Mouse (Mus musculus): Measurements from ENCODE around the gene Pomc. TPM values are rescaled to one million over a fixed set of nuclear protein-coding genes. Genes with fewer than 3 reads are reported as not detected.
"Not testable (repeated sequence)": the region's sequence is repeated elsewhere in the genome, so short reads cannot be mapped to it uniquely, and the experiment has no call there.

Gene Pomc
- total RNA-seq (2021): under 1 TPM; 0.65 to 0.76 TPM
- long read RNA-seq, experiment 1, partial matches to known transcripts: 0 of 2 reads
- long read RNA-seq, experiment 1, other reads (novel, unspliced or antisense): 1 of 2 reads
- long read RNA-seq, experiment 2, partial matches to known transcripts: 0 of 1 reads
- long read RNA-seq, experiment 2, other reads (novel, unspliced or antisense): 1 of 1 reads

DNA sequence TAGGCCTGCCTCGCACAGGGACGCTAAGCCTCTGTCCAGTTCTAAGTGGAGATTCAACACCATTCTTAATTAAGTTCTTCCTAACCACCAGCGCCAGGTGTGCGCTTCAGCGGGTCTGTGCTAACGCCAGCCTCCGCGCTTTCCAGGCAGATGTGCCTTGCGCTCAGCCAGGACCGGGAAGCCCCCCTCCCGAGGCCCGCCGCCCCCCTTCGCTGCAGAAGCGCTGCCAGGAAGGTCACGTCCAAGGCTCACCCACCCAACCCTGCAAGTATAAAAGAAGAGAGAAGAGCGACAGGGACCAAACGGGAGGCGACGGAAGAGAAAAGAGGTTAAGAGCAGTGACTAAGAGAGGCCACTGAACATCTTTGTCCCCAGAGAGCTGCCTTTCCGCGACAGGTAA is at the start of gene Pomc:
Pomc (plus strand) TSS at position 301 of the 400 bp plus-strand sequence.
- no peak for DNase-seq (ENCODE audit: low spot score in 2 of 2)

DNA sequence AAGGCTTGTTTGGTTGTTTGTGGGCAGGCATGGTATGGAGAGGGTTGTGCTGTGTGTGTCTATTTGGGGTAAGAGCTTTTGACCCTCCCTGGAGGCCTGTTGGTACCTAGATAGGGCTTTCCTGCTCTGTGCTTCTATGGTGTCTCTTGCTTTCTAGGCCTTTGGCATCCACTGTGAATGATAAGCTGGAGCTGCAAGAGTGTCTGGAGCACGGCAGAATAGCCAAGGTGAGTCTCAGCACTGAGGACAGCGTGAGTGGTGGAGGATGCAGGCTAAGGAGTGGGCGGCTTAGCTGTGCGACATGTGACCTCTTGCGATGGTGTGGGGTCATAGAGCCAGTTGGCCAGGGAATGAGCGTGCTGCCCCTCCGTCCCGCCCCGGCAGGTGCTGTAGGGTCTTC is 49.3 kb upstream of the Pomc start:
- DNase-seq (ENCODE audit: low spot score in 2 of 2): no peak

DNA sequence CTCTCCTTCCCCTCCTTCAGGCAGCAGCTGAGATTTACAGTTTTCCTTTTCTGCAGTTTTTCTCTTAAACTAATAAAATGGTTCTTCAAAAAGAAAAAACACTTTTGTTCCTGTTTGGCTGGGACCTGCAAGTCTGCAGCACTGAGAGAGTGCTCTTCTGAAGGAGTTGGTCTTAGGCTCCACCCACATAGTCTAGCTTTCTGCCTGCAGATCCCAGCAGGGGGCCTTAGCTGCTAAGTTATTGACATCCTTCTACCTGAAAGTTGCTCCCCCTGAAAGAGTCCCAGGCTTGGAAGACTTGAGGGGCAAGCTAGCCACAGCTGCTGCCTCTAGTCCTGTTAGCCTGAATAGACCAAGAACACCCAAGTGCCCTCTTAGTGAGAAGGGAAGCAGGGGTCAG is 48.4 kb upstream of the Pomc start:
- DNase-seq (ENCODE audit: low spot score in 2 of 2): no peak

DNA sequence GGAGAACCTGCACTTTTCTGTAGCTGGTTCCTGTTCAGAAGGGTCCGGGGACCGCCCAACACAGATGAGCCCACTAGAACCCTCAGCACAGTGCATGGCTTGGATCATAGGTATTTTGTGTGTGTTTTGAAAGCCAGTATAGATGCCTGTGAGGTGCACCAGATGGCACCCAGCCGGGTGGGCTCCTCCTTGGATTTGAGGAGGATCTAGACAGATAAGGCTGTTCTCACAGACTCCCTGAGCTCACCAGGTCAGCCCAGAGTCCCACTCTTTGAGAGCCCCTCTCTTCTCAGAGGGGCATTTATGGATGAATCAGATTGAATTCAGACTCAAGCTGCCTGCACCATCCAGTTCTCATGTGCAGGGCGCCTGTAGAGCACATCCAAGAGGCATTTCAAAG is 47.7 kb upstream of the Pomc start:
- no peak for DNase-seq (ENCODE audit: low spot score in 2 of 2)

DNA sequence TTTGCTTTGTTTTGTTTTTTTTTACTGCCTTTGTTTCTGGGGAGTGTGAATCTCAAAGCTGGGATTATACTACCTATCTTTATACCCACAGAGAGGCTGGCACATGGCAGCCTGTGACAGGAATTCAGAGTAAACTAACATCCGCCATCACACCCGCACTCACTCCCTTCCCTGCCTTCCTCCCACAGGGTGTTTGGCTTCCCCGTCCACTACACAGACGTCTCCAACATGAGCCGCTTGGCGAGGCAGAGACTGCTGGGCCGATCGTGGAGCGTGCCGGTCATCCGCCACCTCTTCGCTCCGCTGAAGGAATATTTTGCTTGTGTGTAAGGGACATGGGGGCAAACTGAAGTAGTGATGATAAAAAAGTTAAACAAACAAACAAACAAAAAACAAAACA is 47.3 kb upstream of the Pomc start:
- no peak for DNase-seq (ENCODE audit: low spot score in 2 of 2)

DNA sequence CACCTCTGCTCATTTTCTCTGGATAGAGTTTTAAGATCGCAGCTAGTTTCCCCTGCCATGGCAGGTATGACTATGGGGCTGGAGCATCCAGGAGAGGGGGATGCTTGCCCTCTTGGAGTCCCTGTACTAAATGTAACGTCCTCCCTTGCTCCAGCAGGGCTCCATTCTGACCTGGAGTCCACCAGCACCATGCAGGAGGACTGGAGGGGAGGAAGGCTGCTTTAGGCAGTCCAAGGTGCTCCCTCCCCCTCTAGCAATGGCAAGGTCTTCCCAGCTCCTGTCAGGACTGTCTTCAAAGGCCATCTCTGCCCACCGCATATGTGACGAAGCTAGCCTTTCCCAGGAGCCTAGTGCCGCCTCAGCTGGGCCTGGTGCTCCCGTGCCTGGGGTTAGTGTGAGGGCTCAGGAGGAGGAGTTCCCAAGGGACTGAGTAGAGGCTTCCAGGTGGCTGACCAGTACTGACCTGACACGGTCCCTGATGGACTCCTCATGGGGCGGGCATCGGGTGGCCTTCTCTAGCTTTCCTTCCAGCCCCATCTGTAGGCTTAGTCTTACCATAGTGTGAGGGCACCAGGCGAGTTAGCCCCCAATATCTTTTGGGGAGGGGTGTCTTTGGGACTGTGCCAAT is 44.2 kb upstream of the Pomc start:
- no peak for DNase-seq (ENCODE audit: low spot score in 2 of 2)

DNA sequence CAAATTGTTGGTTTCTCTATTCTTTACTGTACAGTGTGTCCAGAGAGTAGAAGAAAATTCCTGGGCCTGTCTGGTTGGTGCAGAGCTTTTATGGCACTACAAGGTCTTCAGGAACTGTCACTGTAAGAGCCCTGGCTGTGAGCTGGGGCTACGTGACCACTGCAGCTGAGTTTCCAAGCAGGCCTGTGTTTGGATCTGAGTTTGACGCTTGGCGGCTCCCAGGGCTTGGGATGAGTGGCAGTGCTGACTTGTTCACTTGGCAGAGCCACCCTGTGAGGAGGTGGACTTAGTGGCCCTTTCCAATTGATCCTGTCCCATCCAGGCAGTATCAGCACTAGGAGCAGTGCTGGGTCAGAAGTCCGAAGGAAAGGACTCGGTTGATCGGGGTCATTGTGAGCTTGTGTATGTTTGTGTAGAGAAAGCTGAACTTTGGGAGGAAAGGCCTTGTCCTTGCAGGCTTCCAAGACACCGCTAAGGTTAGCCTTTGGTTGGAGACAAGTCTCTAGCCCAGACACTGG is 42.9 kb upstream of the Pomc start:
- DNase-seq (ENCODE audit: low spot score in 2 of 2): no peak

DNA sequence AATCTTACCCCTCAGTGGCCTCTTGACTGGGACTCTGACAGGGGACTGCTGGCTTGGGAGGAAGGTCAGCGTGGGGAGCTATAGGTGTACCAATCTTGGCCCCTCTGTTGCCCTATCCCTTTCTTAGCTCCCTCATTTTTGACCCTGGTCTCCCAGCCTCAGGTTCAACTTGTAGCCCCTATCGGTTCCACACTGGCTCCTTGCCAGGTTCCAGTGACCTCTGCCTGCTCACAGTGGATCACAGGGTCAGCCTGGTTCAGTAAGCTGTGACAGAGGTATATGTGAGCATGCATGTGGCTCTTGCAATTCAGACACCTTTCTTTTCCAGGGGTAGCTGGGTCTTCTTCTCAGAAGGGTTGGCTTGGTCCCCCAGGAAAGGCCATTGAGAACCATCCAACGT is 38.9 kb upstream of the Pomc start:
- DNase-seq (ENCODE audit: low spot score in 2 of 2): no peak

DNA sequence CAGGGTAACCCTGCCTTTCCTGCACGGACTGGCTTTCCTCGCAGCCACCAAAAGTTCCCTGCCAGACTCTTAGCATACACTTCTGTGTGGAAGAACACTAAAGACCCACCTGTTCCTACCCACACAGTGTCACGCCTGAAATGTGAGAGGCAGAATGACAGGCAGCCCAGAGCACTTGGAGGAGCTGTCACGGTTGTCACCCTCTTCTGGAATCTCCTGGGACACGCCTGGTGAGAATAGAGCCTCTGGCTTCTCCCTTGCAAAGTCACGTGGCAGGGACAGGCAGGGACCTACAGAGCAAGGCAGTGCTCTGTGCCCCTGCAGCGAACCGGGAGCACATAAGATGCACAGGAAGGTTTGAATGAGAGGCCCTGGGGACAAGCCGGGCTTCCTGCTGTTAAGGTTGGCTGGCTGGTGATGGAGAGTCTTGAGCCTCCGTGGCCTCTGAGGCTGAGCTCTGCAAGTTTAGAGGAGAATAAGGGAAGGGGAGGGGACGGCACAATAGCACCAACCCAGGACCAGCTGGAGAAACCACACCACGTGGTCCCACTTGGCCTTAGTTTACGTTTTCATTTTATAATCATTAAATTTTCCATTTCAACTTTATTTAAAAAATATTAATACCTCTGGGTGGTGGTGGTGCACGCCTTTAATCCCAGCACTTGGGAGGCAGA is 36.9 kb upstream of the Pomc start:
- DNase-seq (ENCODE audit: low spot score in 2 of 2): no peak

DNA sequence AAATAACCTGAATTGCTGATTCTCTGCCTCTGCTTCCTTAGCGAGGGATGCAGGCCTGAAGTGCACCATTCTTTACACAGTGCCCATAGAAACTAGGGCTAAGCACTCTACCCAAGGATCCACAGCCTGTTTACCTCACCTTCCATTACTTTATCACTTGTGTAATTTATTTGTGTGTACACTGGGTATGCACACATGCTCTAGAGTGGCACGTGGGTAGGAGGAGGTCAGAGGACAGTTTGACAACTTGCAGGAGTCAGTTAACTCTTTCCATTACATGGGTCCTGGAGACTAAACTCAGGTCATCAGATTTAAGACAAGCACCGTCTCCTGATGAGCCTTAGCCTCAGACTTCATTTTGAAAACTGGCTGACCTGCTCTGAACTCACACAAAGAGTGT is 36.2 kb upstream of the Pomc start:
- DNase-seq (ENCODE audit: low spot score in 2 of 2): no peak

DNA sequence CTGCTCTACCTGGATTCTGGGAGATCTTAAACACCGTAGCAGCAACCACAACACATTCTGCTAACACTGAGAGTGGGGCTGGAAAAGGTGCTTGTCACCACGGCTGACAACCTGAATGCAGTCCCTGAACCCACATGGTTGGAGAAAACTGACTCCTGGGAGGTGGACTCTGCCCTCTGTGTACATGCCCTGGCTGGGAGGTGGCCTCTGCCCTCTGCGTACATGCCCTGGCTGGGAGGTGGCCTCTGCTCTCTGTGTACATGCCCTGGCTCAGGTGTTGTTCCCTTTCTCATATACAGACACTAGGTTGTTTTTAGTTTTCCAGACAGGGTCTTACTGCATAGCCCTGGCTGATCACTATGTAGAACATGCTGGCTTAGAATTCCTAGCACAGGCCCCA is 35.3 kb upstream of the Pomc start:
- DNase-seq (ENCODE audit: low spot score in 2 of 2): no peak

DNA sequence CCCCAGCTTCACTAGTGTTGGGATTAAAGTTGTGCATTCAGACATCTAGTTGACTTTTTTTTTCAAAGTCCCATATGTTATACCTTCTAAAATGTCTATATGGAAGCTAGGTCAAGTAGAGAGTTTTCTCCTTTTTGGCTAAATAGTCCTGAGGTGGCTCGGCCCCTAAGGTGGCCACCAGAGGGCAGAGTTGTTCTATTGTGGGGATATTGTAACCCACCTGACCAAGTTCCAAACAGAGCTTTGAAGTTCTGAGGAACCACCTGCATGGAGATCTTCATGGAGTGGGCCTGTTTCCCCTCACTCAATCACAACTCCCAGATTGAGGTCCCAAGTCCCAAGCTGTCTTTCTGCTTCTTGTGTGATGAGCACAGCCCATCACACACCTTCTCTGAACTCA is 28.6 kb upstream of the Pomc start:
- DNase-seq (ENCODE audit: low spot score in 2 of 2): peak; percentile 41 to 65

DNA sequence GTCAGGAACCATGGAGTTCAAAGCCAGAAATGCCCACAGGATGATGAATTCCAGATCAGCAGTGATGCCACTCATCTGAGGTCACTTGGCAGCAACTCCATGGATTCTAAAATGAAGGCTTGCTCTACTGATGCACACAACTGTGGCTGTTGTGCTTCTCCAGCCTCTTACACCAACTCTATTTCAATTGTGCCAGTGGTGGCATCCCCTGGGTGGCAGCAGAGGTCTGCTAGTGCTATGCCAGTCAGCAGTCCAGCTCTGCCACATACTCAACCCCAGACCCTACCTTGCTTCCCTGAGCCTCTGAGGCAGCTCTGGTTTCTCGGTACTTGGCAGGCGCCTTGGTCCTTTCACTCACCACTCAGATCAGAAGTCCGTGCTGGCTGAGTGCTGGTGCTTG is 25.9 kb upstream of the Pomc start:
- DNase-seq (ENCODE audit: low spot score in 2 of 2): no peak

DNA sequence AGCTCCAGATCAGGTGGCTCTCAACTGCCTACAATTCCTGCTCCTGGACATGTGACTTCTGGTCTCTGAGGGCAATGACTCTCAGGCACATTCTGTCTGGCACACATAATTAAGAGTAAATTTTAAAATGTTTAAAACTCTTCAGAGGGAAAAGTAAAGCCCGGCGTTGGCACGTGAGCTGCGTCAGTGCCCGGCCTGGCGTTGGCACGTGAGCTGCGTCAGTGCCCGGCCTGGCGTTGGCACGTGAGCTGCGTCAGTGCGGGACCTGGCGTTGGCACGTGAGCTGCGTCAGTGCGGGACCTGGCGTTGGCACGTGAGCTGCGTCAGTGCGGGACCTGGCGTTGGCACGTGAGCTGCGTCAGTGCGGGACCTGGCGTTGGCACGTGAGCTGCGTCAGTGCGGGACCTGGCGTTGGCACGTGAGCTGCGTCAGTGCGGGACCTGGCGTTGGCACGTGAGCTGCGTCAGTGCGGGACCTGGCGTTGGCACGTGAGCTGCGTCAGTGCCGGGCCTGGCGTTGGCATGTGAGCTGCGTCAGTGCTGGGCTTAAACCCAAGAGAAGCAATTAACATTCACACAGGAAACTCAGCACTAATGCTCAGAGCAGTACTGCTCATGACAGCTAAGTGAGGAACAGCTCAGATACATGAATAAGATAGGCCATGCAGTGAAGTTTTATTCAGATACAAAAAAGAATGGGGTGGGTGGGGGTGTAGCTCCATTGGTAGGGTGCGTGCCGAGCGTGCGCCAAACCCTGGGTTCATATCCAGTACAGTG is 24.5 kb upstream of the Pomc start:
- DNase-seq (ENCODE audit: low spot score in 2 of 2): not testable (repeated sequence)

DNA sequence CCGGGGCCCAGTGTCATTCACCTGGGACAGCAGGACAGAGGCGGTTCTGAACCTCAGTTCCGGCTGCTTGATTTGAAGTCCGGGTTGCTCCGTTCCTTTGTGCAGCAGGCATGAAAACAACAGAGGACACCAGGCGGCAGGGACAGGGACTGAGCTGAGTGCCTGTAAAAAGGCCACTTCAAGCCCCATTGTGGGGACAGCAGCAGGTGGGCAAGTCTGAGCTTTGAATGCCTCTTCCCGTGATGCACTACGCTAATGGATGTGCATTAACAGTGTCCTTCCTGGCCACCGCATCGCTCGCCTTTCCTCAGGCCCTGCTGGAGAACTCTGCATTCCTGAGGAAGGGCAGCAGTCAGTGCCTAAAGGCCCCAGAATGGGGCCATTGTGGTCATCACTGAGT is 12.7 kb upstream of the Pomc start:
- no peak for DNase-seq (ENCODE audit: low spot score in 2 of 2)

DNA sequence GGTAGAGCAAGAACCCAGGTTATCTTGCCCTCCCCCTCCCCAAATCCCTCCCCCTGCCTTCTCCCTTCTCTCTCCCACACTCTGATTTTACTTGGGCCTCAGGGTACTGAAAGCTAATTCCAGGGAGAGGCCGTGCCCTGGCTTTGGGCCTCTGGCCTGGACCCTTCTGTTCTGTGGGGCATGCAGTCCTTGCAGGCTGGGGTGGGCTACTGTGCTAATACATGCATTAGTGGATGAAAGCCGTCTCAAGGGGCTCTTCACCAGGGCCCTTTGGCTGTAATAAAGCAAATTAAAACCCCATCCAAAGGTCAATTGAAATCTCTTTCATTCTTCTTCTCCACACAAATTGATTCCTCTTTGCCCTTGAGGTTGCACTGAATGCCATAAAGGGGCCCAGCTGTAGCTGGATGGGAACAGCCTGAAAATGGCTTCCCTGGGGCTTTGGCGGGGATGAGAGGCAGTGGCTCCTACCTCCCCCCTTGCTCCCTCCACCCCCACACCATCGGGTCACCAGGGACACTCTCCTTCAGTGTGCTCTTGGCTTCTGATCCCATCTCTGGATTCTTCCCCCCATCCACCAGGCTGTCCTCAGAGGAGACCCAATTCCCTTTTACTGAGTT is 10.2 kb upstream of the Pomc start:
- no peak for DNase-seq (ENCODE audit: low spot score in 2 of 2)

DNA sequence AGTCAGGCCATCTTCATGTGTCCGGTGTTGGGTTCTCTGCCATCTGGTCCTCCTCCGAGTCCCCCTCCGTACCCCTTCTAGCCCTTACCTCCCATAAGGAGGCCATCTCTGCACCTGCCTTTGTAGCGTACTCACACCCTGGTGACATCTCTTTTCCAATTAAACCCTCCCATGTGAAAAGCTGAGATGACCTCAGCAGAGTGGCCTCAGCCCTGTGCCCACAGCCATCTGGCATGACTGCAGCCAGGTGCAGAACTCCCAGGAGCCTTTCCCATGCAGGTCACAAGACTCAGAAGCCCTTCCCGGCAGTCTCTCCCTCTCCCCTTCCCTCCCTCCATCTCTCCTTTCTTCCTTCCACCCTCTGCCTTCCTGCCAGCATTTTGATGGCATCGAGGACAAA is 7.2 kb upstream of the Pomc start:
- no peak for DNase-seq (ENCODE audit: low spot score in 2 of 2)

DNA sequence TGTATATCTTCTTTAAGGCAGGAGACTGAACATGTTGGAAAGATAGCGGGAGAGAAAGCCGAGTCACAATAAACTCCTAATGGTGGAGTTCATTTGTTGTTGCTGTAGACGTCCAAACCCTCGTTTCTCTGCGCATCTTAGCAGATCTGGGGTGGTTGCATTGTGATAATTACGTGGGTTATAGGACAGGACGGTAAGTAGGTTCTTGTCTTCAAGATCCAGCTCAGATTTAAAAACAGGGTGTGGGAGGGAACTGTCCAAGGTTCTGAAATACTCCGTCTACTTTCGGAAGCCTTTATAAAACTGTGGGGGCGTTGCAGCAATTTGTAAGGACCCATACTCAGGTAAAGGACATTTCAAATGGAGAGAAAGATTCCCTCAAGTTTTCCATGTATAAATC is 620 bp downstream of the Pomc start:
- DNase-seq (ENCODE audit: low spot score in 2 of 2): no peak

DNA sequence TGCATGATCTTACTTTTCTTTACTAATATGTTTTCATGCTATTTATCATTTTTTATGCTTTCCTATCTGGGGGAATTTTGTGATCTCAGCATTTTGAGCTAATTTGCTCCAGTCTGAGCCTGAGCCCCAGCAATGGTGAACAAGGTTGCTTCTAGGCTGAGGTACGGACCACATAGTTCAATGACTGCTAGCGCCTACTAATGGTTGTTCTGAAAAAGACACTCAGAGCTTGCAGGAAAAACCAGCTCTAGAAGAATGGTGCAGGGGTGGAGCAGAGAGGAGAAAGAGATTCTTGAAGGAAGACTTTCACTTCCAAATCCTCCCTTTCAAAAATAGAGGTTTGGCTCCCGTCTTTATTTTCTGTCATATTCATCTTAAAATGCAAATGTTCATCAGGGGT is 1.6 kb downstream of the Pomc start:
- no peak for DNase-seq (ENCODE audit: low spot score in 2 of 2)

DNA sequence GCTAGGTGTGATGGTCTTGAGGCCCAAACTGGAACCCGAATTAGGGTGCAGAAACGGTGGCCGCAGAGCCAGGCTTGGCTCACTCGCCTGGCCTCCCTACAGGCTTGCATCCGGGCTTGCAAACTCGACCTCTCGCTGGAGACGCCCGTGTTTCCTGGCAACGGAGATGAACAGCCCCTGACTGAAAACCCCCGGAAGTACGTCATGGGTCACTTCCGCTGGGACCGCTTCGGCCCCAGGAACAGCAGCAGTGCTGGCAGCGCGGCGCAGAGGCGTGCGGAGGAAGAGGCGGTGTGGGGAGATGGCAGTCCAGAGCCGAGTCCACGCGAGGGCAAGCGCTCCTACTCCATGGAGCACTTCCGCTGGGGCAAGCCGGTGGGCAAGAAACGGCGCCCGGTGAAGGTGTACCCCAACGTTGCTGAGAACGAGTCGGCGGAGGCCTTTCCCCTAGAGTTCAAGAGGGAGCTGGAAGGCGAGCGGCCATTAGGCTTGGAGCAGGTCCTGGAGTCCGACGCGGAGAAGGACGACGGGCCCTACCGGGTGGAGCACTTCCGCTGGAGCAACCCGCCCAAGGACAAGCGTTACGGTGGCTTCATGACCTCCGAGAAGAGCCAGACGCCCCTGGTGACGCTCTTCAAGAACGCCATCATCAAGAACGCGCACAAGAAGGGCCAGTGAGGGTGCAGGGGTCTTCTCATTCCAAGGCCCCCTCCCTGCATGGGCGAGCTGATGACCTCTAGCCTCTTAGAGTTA is 5.2 kb downstream of the Pomc start:
- peak; percentile 70 to 86 for DNase-seq (ENCODE audit: low spot score in 2 of 2)

DNA sequence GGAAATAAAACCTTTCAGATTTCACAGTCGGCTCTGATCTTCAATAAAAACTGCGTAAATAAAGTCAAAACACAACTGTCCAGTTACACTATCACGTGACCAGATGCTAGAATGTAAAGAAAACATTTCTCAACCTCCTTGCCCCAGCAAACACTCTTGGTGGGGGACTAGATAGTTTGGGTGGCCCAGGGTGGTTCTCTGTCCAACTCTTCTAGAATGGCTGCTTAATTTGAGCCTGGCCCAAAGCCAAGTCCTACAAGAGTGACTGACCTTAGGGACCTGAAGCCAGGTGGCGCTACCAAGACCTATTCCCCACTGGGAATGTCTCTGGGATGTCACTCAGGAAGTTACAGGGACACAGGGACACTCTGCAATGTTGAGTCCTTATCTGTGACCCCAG is 5.8 kb downstream of the Pomc start:
- DNase-seq (ENCODE audit: low spot score in 2 of 2): no peak
